Mouse (Mus musculus) c-Kit-positive CD71-negative TER-119-negative erythroid progenitor cells, embryonic 14.5 days (primary cell): ENCODE results near the gene Sntg2.
A peak's percentile ranks its signal among the peaks of the same experiment; 100 is the strongest.

ENCODE experiments used
- DNase-seq: peaks from one replicate; pipeline ENCODE4 v3.0.0-alpha.2; 2013; ENCODE audit warnings: low read depth

Gene Sntg2

DNA sequence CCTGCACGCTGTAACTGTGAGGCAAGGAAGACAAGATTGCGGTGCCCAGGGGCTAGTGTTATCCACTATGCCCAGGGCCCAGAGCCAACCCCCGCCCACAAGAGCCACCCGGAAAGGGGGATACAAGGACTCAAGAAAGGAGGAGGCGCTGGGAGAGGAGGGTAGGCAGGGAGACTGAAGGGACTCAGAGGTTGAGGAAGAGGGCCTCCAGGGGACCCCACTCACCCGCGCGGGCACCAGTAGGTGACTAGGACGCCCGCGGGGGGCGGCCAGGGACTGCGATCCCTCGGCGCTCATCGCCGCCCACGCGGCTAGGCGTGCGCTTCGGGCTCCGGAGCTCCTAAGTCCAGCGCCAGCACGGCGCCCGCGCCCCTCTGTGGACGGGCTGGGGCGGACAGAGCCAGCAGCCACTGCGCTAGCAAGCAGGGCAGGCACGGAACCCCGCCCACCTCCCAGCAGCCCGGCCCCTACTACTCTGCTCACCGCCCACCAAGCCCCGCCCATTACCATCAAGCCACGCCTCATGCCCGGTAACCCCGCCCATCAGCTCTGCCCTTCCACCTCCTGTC lies at the start of gene Sntg2:
Gene Sntg2 (minus strand): TSS at position 443 of the 569 bp plus-strand sequence.
- DNase-seq, result peak; percentile 51

DNA sequence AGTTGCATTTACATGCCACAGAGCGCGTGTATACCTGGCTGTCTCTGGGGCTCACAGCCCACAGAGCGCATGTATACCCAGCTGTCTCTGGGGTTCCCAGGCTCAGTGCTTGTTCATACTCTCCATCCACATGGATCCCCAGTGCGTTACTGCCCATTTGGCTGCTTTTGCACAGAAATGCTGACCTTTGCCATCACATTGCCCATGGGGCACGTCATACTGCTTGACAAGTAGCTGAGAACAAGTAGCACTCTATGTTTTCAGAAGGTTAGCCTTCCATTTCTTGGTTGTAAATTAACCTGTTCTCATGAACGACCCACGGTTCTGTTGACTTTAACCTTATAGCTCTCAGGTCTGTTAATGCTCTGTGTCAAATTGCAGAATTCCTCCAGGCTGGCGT lies 43.4 kb upstream of the Sntg2 start:
- no peak for DNase-seq

DNA sequence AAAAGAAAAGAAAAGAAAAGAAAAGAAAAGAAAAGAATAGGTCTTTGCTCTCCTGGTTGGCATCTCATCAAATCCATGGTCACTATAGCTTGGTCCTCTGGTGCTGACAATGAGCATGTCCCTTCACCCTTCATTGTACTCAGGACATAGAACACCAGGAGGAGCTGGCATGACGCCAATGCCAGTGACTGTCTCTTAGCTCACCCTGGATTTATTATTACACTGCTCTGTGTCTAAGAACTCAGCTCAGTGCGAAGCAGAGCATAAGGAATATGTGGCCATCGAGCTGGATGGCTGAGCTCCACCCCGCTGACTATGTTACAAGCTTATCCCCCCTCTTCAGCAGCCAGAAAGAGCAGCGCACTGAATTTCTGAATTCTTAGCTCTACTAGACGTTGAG lies 42.8 kb upstream of the Sntg2 start:
- no peak for DNase-seq

DNA sequence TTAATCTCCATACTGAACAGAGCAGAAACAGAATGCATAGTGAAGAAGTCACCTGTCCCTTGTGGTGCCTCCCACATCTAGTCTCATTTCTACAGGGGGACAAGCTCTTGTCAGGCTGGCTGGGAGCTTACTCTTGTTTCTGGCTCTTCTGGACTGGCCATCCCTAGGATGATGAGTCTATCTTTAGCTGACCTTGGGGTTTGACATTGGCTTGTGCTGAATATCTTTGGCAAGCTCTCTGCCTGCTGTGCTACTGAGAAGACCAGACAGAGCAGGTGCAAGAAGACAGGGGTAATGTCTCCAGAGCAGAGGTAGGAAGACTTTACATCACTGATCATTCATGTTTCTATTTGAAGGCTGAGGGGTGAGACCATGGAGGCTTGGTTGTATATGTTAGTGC lies 29.5 kb upstream of the Sntg2 start:
- DNase-seq, result no peak

DNA sequence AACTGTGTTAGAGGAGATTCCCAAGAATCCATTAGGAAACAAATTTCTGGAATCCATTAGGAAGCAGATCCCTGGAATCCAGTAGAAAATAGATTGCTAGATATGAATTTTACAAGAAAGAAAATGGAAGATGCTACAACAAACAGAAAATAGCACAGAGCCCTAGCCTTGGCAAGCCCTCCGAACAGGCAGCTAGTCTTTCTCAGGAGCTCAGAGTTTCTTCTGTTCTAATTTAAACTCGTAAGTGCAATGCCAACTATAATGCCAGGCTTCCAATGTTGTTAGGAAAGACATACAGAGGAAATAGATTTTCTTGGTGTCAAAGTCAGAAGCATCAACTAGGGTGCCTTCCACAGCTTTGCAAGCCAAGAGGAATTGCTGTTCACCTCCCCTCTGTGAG lies 27.4 kb upstream of the Sntg2 start:
- DNase-seq, result no peak

- no peak for DNase-seq
These were observed 26.9 kb upstream of the Sntg2 start for GRCm38 (mm10) chr12:30400114-30400513.

GRCm38 (mm10) chr12:30372293-30372692 lies 882 bp downstream of the Sntg2 start:
- DNase-seq, result no peak

DNA sequence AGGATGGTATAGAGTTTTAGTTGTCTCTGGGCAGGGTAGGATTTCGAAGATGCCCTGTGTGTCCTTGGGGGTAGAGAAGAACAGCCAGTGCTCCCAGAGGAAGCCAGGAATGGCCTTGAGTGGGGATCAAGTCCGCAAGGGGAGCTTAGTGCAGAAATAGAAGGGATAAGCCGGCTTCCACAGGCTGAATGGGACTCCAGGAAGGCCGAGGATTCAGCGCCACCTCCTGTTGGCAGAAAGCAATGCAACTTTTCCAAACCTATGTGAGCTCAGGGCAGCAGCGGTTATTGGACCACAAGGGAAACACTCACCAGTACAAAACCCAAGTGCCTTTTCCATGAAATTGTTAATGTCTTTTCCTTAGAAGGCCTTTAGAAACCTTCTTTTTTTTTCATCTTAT lies 3.4 kb downstream of the Sntg2 start:
- peak; percentile 32 for DNase-seq

DNA sequence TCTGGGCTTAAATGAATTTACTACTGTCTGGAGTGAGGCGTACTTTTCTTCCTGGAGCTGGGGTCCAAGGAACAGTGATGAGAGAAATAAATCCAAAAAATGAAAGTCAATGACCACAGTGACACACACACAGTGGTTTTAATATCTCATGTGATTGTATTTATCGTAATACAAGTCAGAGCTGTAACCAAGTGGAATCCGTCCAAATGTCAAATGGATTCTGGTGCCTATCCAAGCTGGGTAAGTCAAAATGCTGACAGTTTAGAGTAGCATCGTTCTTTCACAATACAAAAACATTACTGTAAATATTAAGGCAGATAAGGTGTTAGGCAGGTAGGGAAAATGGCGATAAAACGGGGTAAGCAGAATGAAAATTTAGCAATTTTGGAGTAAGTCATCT lies 4.0 kb downstream of the Sntg2 start:
- DNase-seq, result no peak

GRCm38 (mm10) chr12:30362306-30362705 lies 10.9 kb downstream of the Sntg2 start:
- no peak for DNase-seq

DNA sequence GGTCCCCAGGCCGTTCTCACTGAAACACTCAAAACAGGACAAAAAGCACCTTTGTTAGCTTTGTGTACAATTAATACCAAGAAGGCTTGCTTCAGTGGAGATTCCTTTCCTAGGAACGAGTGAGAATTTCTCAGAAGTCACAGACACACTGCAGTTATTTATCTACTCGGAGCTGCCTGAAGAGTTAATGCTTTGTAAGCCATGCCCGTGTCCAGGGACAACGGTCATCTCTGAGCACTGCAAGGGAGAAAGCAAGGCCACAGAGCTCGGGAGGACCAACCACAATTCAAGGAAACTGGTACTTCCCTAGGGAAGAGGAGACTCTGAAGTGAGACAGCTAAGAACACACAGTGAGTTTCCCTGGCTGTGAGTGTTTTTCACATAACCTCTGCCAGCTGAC lies 15.5 kb downstream of the Sntg2 start:
- no peak for DNase-seq

DNA sequence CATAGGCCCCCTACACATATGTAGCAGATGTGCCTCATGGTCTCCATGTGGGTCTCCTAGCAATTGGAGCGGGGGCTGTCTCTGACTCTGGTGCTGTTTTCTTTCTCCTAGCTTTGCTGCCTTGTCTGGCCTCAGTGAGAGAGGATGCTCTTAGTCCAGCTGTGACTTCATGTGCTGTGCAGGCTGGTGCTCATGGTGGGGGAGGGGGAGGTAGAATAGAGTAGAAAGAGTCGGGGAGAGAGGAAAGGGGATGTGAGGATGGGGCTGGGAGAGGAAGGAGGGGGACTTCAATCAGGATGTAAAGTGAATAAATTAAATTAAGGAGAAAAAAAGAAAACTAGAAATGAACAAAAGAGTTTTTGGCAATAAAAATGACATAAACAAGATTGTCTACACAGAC lies 20.8 kb downstream of the Sntg2 start:
- no peak for DNase-seq

GRCm38 (mm10) chr12:30348036-30348435 lies 25.1 kb downstream of the Sntg2 start:
- DNase-seq, result no peak

GRCm38 (mm10) chr12:30347284-30347683 lies 25.9 kb downstream of the Sntg2 start:
- no peak for DNase-seq

- DNase-seq, result no peak
These were observed 28.4 kb downstream of the Sntg2 start for GRCm38 (mm10) chr12:30344806-30345205.

DNA sequence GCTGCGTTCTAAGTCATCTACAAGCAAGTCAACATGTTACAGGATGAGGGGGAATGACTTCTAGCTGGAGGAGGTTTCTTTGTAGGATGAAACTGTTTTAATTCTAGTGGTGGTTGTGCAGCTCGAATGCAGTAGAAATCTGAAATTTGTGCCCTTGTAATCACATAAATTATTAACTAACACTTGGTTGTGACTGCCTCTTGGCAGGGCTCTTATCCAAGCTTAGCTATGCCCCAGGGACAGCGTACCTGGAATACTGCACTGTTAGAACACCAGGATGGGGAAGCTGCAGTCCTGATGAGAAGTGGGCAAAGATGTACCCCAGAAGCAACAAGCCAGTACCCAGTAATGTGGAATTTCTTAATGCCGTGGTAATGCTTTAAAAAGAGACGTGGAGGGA lies 36.9 kb downstream of the Sntg2 start:
- no peak for DNase-seq

DNA sequence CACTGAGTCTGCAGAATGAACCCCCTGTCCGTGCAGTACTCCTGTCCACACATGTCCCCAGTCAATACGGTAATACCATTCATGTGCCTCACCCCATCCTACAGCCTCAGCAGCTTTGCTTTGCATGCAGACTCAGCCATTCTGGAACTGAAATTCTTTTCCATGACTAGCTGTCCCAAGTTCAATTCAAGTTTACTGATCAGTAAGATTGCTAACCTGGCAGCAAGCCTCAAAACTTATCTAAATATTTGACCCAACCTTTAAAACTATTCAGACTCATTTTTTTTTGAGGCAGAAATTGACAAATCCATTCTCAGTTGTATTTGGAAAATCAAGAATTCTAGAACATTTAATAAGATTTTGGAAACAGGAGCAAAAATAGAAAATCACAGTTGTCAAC lies 38.7 kb downstream of the Sntg2 start:
- no peak for DNase-seq

- DNase-seq, result no peak
These were observed 55.2 kb downstream of the Sntg2 start for GRCm38 (mm10) chr12:30317971-30318370.

DNA sequence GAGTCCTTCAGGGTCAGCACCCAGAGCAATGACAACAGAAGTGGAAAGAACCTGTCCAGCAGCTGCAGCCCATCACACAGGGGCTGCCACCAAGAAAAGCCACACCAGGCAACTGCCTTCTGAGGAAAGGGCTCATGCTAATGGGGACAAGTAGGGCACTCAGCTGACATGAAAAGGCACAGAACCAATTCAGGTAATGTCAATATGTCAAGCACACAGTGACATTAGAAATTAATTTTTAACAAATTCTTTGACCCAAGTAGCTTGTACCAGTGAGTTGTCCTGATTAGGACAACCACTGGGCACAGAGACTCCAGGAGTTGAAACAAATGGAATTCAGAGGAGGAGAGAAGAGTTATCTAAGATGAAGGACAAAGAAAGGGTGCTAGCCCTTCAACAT lies 60.2 kb downstream of the Sntg2 start:
- DNase-seq, result no peak

- DNase-seq, result no peak
These were observed 64.8 kb downstream of the Sntg2 start for GRCm38 (mm10) chr12:30308197-30308939.

GRCm38 (mm10) chr12:30292724-30293560 lies 80.2 kb downstream of the Sntg2 start:
- no peak for DNase-seq

GRCm38 (mm10) chr12:30286888-30287573 lies 86.1 kb downstream of the Sntg2 start:
- no peak for DNase-seq

- DNase-seq, result no peak
These were observed 89.4 kb downstream of the Sntg2 start for GRCm38 (mm10) chr12:30283741-30284140.
